Mouse (Mus musculus) A20 (cell line): ENCODE results near the gene Cyth3.
A peak's percentile ranks its signal among the peaks of the same experiment; 100 is the strongest.

Source experiments
- DNase-seq: peaks from one replicate; pipeline ENCODE4 v3.0.0-alpha.2; 2011; ENCODE audit warnings: low read depth, low spot score

Cyth3 gene

DNA sequence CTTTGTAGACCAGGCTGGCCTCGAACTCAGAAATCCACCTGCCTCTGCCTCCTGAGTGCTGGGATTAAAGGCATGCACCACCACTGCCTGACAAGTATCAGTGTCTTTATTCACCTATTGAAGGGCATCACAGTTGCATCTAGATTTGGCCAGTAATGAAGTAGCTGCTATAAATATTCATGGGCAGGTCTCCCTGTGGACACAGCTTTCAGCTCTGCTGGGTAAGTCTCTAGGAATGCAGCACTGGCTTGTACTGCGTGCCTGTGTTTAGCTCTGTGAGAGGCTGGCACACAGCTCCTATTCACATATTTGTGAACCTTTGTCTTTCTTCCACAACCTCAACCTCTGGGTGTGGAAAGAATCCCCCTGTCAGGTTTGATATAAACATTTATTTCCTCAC is 46.6 kb downstream of the Cyth3 start:
- no peak for DNase-seq

DNA sequence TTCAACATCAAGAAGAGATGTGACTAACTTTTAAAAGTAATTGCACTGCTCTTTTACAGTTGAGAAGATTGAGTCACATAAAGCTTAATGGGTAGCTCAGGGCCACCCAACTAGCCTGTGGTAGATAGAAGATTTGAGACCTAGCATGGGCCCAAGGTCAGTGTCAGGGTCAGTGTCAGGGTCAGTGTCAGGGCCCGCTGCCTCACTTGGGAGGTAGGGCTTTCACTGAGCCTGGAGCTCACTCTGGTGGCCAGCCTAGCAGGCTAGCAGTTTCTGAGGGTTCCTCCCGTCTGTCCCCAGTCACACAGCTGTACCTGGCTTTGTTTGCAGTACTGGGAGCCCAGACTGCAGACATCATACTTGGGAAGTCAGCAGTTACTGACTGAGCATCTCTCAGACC is 47.1 kb downstream of the Cyth3 start:
- no peak for DNase-seq

DNA sequence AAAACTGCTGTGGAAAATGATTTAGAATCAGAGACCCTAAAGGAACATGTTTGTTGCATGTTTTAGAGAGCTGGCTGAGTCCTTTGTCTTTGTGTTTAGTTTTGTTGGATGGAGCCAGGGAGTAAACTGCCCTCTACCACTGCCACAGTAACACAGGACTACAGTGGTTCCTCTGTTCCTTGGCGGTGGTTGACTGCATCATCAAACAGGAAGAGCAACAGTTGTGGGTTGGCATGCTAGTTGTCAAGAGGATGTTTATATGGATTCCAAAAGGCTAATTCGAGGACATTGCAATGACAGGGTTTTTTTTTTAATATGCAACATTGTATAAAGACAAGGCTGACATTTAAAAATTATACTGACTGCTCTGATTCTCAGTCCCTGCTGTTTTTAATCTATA is 47.6 kb downstream of the Cyth3 start:
- no peak for DNase-seq

DNA sequence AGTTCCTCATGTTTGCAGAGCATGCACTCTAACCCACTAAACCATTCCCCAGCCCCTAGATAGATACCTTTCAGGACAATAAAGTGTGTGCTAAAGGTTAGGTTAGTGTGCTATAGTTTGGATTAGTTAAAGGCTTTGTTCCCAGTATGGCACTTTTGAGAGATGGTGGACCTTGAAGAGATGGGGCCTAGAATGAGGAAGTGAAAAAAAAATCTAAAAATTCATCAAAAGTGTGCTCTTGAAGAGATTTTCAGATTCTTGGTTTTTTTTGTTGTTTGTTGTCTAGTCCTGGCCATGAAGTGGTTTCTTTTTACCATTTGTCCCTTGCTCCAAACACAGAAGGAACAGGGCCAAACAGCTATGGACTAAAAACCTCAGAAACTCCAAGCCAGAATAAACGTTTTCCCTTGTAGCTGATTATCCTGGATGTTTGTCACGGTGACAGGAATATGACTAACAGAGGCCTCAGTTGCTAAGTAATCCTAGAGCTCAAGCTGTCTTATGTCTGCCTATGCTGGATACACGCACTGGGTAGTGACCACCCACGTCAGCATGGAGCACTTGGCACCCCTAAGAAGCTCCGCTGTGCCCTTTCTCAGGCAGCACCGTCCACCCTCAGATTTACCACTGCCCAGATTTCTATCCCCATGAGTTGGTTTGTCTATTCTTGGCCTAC is 48.6 kb downstream of the Cyth3 start:
- DNase-seq: peak; percentile 56

DNA sequence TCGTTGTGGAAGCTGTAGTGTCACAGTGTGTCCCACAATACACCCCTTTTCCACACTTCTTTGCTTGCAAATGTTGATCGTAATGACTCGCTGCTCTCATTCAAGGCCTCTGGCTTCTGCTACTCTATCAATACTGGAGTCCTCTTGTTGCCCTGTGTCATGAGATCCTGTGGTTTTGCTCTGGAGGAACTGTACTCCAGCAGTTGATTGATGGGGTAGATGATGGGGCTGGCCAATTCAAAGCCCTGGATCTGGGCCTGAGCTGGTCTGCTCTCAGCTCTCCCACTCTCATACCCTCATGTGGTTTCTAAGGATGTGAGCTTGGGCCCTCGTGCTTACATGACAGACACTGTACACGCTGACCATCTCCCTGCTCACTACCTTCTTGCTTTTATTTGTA is 52.3 kb downstream of the Cyth3 start:
- no peak for DNase-seq

DNA sequence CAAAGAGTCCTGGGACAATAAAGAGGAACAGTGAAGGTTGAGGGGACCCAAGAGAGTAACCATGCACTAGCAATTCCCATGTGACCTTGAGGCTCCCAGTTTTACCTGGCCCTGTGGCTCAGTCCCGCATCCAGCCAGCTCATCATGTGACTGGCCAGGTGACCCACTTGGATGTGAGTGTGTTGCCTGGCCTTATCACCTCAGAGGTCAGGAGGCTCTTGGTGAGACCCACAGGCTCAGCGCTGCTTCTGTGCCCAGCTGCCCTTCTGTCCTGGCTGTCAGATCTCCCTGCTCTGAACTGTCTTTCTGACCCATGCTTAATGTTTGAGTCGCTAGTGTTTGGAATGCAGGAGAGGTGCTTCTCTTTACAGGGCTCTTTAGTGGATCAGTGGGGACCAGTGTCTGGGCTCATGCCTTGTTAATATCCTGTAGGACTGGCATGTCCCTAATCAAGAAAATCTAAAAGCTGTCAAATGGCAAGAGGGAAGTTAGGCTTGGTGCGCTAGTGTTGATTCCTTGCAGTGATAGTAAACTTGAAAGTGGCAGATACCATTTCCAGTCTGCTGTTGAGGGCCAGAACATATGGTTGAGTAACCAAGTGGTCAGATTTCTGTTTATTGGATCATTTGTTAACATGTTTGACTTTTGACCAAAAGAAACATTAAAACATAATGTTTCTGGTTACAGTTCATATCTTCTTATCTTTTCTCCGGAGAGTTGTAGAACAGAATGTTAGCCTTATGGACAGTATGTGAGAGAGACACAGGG is 54.2 kb downstream of the Cyth3 start:
- DNase-seq: peak; percentile 72

DNA sequence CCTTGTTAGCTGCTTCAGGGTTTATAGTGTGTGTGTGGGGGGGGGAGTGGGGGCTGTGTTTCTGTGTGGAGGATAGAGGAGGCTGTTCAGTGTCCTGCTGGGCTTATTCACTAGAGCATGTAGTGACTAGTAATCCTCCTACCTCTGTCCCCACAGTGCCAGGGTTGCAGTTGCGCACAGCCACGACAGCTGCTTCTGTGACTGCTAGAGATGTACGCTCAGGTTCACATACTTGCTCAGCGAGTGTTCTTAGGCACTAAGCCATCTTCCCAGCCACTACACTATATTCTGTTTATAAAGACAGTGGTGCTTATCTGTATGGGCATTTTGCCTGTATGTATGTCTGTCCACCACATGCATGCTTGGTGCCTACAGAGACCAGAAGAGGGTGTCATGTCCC is 55.1 kb downstream of the Cyth3 start:
- DNase-seq: peak; percentile 50

DNA sequence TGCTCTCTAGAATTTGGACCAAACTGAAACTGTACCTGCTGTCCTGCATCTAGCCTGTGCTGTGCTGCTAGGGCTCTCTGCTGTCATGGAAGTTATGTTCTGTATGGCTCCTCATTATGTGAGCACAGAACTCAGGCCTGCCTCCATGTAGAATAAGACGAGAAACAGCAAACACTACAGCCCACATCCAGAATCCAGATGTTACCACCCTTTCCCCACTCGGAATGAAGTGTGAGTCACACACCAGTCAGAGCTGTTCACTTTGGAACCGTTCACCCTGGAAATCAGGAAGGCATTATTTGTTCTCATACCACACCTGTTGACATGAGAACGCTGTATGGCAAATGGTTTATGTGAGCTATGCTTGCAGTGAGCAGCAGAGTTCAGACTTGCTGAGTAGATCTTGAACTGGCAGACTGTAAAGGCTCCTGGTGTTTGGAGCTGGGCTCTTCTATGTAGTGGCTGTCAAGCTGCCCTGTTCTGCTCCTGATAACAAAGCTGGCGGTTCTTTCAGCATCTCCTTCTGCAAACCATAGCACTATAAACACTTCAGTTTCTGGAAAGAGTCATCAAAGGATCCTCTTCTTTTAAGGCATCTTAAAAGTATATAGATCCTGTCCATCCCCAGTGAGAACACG is 56.5 kb downstream of the Cyth3 start:
- DNase-seq: no peak

DNA sequence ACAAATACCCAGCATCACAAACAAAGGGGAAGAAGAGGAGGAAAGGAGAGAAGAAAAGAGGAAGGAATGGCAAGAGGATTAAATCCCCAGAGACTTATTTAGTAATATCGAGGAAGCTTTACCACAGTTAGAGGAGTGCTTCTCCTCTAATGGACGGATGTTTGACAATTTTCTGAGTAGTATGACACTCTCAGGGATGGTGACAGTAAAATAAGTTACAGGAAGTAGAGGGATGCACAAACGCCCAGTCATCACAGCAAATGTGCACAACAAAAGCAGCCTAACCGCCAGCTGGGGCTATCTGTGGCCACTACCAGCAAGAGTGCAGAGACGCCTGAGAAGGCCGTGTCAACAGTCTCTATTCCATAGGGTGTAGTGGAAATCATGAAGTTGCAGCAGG is 57.4 kb downstream of the Cyth3 start:
- no peak for DNase-seq

DNA sequence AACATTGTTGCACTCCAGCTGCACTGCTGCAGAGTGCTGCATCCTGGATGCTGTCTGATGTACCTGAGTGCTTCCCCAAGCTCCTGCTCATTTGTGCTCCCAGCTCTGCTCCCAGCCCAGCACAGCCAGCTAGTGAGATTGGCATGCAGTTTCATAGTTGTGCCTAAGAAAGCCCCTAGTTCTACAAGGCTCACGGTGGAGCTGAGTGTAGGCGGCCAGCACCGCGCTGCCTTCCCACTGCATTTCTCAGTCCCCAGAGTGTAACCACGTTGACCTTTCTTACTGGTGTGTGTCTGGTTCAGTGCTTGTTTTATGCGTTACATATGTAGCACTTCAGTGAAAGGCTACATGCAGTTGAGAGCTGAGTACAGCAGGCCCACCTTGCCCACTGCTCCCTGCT is 61.4 kb downstream of the Cyth3 start:
- no peak for DNase-seq

DNA sequence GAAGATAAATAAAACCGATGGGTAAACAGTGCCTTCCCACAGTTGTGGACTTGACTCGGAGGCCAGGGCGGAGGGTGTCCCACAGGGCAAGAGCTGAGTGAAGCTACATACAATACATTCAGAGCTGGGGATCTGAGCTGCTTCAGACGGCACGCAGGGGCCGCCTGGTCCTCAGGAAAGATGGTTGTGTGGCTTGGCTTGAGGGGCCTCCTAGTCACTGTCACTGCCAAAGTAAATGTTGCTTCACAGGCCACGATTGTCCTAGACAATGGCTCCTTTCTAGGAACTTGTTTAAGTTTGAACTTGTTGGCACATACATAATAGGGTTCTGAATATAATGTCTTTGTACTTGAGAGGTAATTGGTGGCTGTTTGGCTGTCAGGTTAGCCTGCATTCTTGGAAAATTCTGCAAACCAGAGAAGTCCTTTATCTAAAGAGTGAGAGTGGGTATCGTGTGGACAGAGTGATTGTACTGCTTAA is 62.7 kb downstream of the Cyth3 start:
- DNase-seq: no peak

DNA sequence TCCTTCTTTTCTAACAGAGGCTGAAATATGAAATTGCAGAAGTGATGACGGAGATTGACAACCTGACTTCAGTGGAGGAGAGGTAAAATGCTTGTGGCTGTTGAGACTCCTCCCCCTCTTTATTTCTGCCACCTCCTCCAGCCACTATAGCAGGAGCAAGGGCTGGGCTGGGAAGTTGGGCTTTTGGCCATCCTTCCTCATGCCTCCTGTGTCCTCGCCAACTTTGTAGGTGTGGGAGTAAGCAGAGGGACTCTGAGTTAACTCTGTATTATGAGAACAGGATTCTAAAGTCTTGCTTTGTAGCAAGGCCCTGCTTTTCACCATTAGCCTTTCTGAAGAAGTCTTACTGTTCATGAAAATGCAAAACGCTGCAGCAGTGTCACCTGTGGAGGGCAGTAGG is 64.2 kb downstream of the Cyth3 start:
- DNase-seq: no peak

DNA sequence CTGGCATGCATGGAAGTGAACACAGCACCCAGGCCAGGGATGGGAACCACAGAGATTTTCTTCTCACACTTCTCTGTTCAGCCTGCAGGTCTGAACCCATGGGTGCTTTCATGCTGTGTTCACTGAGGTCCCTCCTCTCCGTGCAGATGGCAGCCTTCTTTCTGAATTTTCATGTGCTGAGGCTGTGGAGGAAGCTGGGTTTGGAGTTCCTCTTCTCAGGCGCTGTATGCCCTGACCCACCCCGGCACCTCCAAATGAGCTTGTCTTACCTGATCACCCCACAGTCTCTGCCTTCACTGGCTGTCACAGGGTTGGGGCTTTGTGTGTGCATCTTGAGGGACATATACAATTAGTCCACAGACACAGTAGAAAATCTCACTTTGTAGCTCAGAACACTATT is 65.3 kb downstream of the Cyth3 start:
- DNase-seq: no peak

DNA sequence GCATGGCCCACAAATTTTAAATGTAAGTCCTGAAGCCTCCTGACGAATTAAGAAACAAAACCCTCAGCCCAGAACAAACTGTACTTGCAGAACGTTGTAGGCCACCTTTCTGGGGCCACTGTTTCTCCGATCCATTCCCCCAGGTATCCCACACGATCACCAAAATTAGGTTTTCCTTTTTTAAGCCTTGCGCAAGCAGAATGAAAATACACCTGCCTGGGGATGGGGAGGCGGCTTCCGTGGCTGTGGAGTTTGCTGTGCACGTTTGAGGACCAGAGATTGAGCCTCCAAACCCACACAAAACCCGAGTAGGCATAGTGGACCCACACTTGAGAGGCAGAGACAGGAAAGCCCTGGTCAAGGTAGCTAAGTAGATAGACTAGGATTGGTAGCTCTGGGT is 68.1 kb downstream of the Cyth3 start:
- no peak for DNase-seq

DNA sequence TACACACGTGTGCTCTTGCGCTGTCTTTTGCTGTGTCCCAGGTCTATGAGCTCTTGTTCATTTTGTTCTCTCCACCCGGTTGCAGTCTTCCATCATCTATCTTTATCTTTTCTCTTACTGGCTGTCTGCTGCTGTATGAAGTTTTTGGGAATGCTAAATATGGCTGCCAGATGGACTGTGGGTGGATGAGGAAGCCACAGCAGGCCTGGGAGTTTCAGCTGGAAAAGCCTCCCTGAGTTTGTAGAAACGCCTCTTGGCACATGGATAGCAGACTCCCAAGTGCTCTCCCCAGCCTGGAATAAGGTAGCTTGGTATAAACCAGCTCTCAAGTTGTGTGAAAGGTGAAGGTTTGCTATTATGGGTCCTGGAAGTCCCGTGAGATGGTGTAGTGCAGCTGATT is 68.7 kb downstream of the Cyth3 start:
- DNase-seq: no peak

DNA sequence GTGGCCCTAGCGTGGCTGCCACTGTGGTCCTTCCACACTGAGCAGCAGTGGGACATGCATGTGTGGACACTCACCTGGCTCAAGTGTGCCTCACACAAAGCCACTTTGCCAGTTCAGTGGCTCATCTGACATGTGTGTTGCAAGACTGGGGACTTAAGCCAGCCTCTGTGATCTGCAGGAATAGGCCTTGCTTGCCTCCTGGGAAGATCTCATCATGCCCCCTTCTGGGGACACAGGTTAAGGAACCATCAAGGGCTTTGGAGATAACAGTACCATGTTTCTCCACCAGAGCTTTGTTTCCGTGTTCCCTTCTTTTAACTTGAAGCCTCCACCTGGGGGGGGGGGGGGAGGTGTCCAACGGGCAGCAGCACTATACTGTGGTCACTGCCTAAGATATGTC is 74.1 kb downstream of the Cyth3 start:
- peak; percentile 42 for DNase-seq

DNA sequence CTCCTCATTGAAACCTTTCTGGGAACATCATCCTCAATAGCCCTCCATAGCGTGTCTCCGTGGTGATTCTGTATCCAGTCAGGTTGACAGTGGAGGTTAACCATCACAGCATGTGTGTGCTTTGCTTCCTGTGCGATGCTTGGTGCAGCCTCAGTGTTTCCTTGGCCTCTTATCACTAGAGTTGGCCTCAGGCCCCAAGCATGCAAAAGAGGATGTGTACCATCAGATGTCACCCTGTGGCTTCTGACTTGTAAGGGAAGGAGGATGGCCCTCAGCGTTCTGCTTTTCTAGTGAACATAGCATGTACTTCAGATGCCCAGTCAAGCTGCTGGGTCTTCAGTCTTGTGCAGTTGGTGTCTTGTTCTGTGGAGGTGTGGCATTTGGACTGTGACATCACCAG is 76.2 kb downstream of the Cyth3 start:
- no peak for DNase-seq

DNA sequence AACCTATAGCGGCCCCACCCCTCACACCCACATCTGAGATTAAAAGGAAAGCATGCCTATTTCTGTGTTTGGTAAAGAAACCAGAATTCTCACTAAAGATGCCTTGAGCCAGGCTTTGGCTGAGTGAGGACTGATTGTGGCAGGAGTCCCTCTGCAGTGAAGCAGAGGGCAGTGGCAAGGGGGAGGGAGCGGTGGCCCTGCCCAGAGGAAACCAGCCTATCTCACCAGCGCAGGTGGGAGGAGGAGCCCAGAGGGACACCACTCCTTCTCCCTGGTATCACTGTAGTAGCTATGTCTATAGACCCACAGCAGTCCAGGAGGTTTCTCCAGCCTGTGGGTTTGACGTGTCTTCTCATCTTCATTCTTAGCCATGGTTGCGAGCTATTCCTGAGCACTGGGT is 78.0 kb downstream of the Cyth3 start:
- DNase-seq: no peak

DNA sequence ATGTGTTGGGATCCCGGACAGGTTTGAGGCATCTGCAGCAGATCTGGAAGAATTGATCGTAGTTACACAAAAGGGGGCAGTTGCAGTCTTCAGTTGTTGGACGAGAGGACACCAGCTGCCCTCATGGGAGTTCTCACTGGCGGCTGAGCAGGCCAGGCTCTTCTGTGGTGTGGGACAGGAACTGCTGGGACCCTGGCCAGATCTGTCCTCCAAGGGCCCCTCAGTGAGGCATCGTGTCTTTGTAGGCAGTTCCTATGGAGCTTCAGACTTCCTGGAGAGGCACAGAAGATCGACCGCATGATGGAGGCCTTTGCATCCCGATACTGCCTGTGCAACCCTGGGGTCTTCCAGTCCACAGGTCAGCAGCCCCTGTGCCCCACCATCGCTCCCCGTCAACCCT is 78.8 kb downstream of the Cyth3 start:
- DNase-seq: no peak

DNA sequence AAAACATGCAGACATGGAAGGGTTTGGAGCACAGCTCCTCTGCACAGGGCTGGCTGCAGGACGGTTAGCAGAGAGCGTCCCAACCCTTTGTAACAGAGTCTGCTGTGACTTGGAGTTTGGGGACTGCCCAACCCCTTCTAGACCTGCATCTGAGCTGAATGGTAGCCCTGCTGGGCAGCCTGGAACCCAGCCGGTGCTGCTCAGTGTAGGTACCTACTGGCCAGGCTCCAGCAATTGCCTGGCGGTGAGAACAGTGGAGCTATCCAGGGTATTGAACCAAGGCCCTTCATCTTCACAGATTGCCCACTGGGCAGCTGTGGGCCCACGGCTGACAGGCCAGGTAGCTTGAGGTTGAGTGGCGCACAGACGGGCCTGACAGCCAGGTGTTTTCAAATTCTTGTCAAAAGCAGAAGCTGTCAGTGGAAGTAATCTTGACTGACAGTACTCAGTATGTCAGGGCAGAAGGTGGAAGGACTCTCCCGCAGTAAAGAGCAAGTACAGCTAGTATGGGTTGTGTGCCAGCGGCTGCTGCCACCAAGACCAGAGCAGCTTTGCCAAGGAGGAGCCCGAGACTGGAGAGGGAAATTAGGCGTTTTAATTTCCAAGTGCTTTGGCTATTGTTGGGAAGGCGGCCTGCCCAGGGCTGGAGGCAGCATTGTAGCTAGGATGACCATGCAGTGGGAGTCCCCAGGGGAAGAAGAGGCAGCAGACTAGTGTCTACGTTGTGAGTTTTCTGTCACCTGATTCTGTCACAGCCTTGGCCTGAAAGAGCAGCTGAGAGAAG is 82.8 kb downstream of the Cyth3 start:
- DNase-seq: no peak

DNA sequence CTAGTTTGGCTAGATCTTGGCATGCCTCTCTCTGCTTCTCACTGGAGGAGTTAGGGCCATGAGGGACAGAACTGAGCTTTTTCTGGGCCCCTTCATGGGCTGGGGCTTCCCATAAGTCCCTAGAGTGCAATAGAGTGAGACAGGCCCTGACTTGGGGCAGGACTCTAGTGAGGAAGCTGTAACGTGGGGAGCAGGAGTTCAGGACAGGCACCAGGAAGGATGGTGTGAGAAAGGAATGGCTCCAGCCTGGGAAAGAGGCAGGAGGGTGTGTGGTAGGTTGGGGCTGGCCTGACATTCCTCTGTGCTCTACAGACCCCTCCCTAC is 83.4 kb downstream of the Cyth3 start:
- no peak for DNase-seq
